Mouse (Mus musculus) retina, adult 2 months (tissue): ENCODE data around the gene Irf2.
"Not testable (repeated sequence)": the region's sequence is repeated elsewhere in the genome, so short reads cannot be mapped to it uniquely, and the experiment has no call there.

Source experiments
- DNase-seq: peaks from one replicate; pipeline ENCODE4 v3.0.0-alpha.2; 2012; ENCODE audit warnings: low read depth, low spot score

Irf2 gene

GRCm38 (mm10) chr8:46726383-46726782 is 13.1 kb upstream of the Irf2 start:
- DNase-seq: no peak

DNA sequence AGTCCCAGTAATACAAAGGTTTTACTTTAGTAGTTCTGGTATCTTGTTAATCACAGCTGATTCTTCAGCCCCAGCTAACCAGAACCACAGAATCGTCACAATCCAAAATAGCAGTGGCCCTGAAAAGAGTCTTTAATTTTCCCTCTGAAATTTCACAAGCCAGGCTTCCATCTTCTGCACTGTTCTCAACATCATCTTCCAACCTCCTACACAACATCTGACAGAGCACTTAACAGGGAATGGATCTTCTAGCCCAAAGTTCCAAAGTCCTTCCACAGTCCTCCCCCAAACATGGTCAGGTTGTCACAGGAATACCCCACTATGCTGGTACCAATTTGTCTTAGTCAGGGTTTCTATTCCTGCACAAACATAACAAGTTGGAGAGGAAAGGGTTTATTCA is 9.9 kb upstream of the Irf2 start:
- DNase-seq: not testable (repeated sequence)

- DNase-seq: no peak
Observed at GRCm38 (mm10) chr8:46732381-46732915, 7.1 kb upstream of the Irf2 start.

GRCm38 (mm10) chr8:46733603-46734002 is 5.9 kb upstream of the Irf2 start:
- no peak for DNase-seq

DNA sequence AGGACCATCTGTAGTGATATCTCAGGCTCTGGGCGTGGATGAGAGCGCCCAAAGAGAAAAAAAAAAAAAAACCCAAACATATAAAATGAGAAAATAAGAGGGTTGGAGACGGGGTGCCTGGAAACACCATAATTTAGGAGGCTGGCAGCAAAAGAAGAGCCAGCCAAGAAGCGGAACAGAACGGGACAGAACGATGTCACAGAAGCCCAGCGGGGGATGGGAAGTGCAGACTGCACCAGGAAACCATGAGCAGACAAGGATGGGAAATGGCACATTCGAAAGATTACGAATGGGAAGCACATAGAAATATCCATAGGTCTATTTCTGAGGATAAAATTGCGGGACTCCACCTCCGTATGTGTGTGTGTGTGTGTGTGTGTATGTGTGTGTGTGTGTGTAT is 4.0 kb upstream of the Irf2 start:
- DNase-seq: no peak

DNA sequence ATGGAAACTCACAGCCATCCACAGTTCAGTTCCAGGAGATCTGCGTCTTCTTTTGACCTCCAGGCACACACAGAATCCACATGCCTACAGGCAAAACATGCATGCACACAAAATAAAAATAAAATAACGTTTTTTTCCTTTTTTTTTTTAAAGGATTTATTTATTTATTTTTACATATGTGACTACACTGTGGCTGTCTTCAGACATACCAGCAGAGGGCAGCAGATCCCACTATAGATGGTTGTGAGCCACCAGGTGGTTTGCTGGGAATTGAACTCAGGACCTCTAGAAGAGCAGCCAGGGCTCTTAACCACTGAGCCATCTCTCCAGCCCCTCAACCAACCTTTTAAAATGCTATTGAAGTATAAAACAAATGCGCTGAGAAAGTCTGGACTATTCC is 3.3 kb upstream of the Irf2 start:
- DNase-seq: no peak

DNA sequence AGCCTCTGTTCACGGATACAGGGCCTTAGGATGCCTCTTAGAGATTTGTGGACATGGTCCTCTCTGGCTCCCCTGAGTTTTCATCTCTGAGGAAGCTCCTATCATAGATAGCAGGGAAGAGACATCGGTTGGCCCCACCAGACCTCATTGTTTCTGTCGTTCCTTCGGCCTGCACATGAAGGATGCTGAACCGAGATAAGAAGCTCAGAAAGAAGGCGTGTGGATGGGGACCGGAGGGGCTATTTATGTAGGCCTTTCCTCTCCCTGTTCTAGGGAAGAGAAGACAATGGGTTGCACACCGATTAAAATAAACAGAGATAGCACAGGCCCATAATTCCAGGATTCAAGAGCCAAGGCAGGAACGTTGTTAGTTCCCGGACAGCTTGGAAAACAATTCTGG is 2.1 kb upstream of the Irf2 start:
- no peak for DNase-seq

- no peak for DNase-seq
Observed at GRCm38 (mm10) chr8:46737907-46738306, 1.6 kb upstream of the Irf2 start.

- DNase-seq: no peak
Observed at GRCm38 (mm10) chr8:46738601-46739000, 931 bp upstream of the Irf2 start.

GRCm38 (mm10) chr8:46739956-46740512 is 502 bp downstream of the Irf2 start:
- peak; percentile 16 for DNase-seq

- DNase-seq: peak; percentile 37
Observed at GRCm38 (mm10) chr8:46740513-46741280, 1.2 kb downstream of the Irf2 start.

GRCm38 (mm10) chr8:46741281-46741791 is 1.8 kb downstream of the Irf2 start:
- no peak for DNase-seq

DNA sequence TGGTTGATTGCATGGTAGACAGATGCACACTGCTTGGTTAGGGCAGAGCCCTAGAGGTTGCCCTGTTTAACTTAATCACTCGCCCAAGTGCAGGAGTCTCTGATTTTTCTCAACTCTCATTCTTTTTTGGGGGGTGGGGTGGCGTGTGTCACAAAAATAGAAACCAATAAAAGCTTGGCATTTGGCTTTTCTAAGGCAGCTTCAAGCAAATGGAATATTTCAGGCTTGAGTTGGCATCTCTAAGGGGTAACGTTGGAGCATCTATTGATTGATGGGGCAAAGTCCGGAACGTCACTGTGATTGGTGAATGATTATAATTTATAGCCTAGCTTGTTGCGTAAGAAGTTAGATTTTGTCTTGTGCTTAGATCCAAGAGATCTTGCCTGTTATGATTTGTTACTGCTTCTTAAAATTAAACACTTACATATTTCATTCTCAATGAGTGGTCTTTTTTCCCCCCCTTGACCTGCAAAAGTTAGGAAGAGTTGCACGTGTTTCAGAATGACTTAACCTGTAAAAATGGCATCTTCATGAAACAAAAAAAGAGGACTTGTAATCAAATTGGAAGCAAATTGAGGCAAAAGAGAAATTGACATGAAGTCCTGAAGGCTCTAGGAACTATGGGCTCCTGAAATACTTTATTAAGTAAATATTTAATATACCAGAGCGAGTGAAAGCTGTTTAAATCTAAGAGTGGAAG is 2.6 kb downstream of the Irf2 start:
- no peak for DNase-seq

GRCm38 (mm10) chr8:46742691-46743082 is 3.2 kb downstream of the Irf2 start:
- DNase-seq: no peak

DNA sequence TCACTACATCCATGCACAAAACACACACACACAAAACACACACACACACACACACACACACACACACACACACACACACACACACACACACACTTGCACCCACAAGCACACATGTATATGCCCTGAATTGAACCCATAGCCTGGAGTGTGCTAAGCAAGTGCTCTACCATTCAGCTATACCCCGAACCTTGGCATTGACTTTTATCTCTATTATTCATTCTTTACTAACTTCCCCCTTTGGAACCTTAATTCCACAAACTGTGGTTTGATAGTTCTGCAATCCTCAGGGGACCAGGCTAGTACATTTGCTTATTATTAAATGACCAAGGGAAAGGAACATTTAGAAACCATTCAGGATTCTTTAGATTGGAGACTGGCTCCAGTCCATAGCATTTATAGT is 5.9 kb downstream of the Irf2 start:
- no peak for DNase-seq

DNA sequence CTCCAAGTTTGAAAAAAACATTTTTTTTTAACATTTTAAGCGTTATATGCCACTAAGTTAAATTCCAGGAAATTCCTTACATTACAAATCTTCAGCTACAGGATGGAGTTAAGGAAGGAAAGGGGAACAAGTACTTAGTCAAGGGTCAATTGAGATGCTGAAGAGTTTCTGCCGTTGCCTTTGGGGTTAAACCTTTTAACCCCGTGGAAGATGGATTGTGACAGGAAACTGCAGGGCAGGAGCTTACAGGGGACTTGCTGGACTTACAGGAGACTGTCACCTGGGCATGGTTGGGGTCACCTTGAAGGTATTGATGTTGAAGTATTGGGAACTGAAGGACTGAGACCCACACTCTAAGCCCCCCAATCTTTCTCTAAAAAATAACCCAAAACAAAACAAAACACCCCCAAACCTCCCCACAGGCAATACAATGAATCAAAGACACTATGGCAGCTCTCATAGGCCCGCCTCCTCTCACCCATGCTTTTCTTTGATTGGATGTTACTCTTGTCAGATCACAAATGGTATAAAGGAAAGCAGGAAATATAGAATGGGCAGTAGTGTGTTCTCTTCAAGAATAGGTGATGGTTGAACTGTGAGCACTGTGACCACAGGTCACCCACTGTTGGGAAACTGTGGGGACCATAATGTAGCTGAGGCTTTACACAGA is 7.9 kb downstream of the Irf2 start:
- no peak for DNase-seq

DNA sequence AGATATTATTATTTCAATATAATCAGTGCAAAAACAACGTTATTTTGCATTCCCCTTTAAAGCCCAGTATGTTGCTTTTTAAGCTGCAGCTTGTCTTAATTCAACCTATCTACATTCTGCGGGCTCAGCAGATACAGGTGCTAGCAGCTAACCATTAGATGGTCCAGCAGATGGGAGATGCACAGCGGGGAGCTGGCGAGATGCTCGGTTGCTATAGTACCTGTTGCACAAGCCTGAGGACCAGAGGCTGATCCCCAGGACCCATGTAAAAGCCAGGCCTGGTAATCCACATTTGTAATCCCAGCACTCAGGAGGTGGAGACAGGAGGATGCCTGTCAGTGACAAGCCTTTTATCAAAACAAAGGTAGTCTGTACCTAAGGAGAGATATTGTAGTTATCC is 10.5 kb downstream of the Irf2 start:
- DNase-seq: no peak

DNA sequence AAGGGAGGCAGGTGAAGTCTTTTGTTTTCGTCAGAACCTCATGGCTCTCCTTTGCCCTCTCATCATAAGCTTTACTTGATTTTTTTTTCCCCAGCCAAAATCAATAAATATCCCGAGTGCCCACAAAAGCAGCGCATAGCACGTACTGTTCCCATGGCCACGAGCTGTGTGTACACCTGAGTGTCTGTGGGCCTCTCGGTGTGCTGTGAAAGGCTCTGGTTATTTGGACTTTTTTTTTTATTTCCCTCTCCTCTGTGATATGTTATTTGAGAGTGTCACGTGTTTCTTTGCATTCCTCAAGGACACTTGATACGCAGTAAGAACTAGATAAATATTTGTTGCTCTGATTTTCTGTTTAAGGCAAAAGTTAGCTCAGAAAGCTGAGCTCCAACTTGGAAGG is 11.0 kb downstream of the Irf2 start:
- DNase-seq: no peak

DNA sequence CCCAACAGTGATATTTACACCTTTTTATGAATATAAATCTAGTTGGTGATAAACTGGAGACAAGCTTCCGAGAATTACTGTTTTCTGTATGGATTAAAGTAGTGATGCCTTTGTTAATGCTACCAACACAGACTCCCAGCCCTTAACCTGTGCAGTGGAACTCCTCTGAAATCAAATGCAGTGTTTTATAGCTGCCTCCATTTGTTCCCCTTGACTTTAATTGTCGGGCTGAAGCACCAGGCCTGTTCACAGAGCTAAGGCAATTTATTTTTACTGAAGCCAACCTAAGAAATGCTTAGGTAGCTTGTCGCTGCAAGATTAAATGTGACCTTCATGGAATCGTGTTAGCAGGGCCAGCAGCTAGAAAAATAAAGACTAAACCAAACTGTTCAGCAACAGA is 11.6 kb downstream of the Irf2 start:
- DNase-seq: no peak

- no peak for DNase-seq
Observed at GRCm38 (mm10) chr8:46752986-46753385, 13.5 kb downstream of the Irf2 start.

GRCm38 (mm10) chr8:46754355-46754754 is 14.8 kb downstream of the Irf2 start:
- DNase-seq: no peak

DNA sequence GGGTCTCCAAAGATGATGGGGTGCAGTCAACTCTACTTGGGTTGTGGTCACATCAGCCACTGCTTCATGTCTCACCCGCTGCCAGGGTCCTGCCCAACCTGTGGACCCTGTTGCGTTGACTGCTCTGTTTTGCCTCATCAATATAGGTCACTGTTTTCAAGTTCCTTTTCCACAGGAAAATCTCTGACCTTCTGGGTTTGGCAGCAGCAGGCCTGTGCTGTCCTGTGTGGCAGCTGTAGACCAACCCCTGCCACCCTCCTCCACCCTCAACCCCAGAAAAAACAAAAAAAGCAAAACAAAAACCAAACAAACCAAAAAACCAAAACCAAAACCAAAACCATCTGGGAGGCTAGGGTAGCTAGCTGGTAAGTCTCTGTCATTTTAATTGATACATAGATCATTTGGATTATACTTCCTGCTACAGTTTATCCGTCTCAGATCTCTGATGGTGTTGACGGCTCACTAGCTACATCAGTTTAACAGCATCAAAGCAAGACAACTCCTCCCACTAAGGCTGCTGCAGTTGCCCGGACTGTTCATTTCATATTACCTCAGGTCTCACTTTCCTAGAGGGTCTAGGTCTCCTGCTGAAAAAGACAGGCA is 16.3 kb downstream of the Irf2 start:
- DNase-seq: no peak
